Mouse (Mus musculus): ENCODE results near the gene Samd7. TPM values are rescaled to one million over a fixed set of nuclear protein-coding genes. Genes with fewer than 3 reads are reported as not detected.
"Not testable (repeated sequence)": the region's sequence is repeated elsewhere in the genome, so short reads cannot be mapped to it uniquely, and the experiment has no call there.

Gene Samd7
- total RNA-seq (2014; rRNA removed) (0.33 and 0.38 TPM in 2 replicates), polyA plus RNA-seq (2015; fragmentation: Nextera tagmentation; extraction: Ambion mirVana) (0.04 and 0.11 TPM in 2 replicates)

- Histone ChIP-seq H3K9ac (no peak within 1 kb of the TSS), H3K4me3 (ENCODE audit: low read depth, low read length) (no peak within 1 kb of the TSS), H3K27me3 (ENCODE audit: insufficient read depth, low read length) (no peaks in the 10 kb centered on the region), H3K4me2 (ENCODE audit: low read depth) (no peak within 1 kb of the TSS), H3K36me3 (ENCODE audit: insufficient read depth) (no peaks in the 10 kb centered on the region), H3K9me3 (ENCODE audit: low read length) (no peaks in the 10 kb centered on the region), H3K4me1 (ENCODE audit: insufficient read depth) (no peaks in the 10 kb centered on the region), H3K27ac (ENCODE audit: low read depth, low read length) (no peak within 1 kb of the TSS)
- WGBS: 77% methylated on average over 7 of the region's 7 CpGs
- ATAC-seq: no peak
- no peak for DNase-seq
- TF ChIP-seq CTCF (IDR thresholded peaks at IDR 0.05; ENCODE audit: low read depth): no peak
These were observed at the start of gene Samd7 for GRCm38 (mm10) chr3:30746006-30746405. Gene Samd7, plus strand, starts transcription at chr3:30746293.

DNA sequence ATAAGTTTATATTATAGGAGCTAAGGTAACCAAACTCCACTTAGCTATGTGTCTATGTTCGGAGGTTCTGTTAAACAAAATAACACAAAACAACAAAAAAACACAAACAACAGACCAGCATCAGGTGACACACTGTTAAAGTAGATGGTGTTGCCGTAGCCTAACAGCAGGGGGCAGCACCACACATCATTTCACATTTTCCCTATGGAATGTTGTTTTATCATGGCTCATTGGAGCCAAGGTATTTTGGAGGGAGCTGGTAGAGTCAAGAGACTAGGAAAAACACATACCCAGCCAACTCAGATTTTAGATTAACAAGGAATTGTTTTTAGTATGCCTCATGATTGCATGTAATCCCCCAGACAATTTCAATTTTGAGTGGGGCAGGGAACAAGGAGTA, 49.7 kb upstream of the Samd7 start:
- no peaks in the 10 kb centered on the region for H3K36me3 ChIP-seq (ENCODE audit: insufficient read depth)
- DNase-seq: peak; percentile 66
- 13% methylated on average over 2 of the region's 2 CpGs for WGBS
- no peaks in the 10 kb centered on the region for H3K9me3 ChIP-seq (ENCODE audit: low read length)
- peak; percentile 67; the same call in 1 of the 2 replicates for ATAC-seq
- H3K4me2 ChIP-seq (ENCODE audit: low read depth): no peak overlapping the region
- no peak overlapping the region for H3K27ac ChIP-seq (ENCODE audit: low read depth, low read length)
- TF ChIP-seq CTCF (IDR thresholded peaks at IDR 0.05; ENCODE audit: low read depth): peak; percentile 88
- H3K27me3 ChIP-seq (ENCODE audit: insufficient read depth, low read length): no peaks in the 10 kb centered on the region
- H3K4me3 ChIP-seq (ENCODE audit: low read depth, low read length): no peak overlapping the region
- no peak overlapping the region for H3K9ac ChIP-seq
- no peaks in the 10 kb centered on the region for H3K4me1 ChIP-seq (ENCODE audit: insufficient read depth)

GRCm38 (mm10) chr3:30697891-30698290, 48.2 kb upstream of the Samd7 start:
- Histone ChIP-seq H3K4me1 (ENCODE audit: insufficient read depth) (no peaks in the 10 kb centered on the region), H3K27ac (ENCODE audit: low read depth, low read length) (no peak overlapping the region), H3K9ac (no peak overlapping the region), H3K36me3 (ENCODE audit: insufficient read depth) (no peaks in the 10 kb centered on the region), H3K9me3 (ENCODE audit: low read length) (no peaks in the 10 kb centered on the region), H3K27me3 (ENCODE audit: insufficient read depth, low read length) (no peaks in the 10 kb centered on the region), H3K4me2 (ENCODE audit: low read depth) (no peak overlapping the region), H3K4me3 (ENCODE audit: low read depth, low read length) (no peak overlapping the region)
- DNase-seq (no peak), ATAC-seq (no peak)
- 64% methylated on average over 4 of the region's 4 CpGs for WGBS
- TF ChIP-seq CTCF (IDR thresholded peaks at IDR 0.05; ENCODE audit: low read depth): no peak

DNA sequence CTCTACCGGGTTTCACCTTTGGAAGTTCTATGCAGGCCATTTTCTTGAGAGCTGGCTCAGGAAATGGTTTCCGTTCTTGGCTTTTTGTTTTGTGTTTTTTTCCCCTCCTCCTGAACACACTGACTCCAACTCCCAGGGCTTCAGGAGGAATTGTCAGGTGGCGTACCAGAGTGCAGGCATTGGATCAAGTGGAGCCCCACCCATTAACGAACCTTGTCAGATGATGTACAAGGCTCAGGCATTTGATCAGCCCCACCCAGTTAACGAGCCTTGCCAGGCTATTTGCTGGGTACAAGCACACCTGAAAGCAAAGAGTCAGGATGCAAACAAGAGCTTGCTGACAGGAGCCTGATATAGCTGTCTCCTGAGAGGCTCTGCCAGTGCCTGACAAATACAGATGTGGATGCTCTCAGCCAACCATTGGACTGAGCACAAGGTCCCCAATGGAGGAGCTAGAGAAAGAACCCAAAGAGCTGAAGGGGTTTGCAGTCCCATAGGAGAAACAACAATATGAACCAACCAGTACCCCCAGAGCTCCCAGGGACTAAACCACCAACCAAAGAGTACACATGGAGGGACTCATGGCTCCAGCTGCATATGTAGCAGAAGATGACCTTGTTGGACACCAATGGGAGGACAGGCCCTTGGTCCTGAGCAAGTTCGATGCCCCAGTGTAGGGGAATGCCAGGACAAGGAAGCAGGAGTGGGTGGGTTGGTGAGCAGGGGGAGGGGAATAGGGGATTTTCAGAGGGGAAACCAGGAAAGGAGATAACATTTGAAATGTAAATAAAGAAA, 46.2 kb upstream of the Samd7 start, which contains the start of gene Lrrc31:
Gene Lrrc31, minus strand, starts transcription at position 133 of the 795 bp plus-strand sequence.
- not testable (repeated sequence) for H3K4me2 ChIP-seq (ENCODE audit: low read depth); H3K36me3 ChIP-seq (ENCODE audit: insufficient read depth); ATAC-seq; H3K9me3 ChIP-seq (ENCODE audit: low read length); H3K27ac ChIP-seq (ENCODE audit: low read depth, low read length); H3K9ac ChIP-seq; H3K27me3 ChIP-seq (ENCODE audit: insufficient read depth, low read length); DNase-seq; H3K4me3 ChIP-seq (ENCODE audit: low read depth, low read length); H3K4me1 ChIP-seq (ENCODE audit: insufficient read depth)
- WGBS: 80% methylated on average over 6 of the region's 6 CpGs

GRCm38 (mm10) chr3:30705977-30706376, 40.1 kb upstream of the Samd7 start:
- no peak overlapping the region for H3K4me3 ChIP-seq (ENCODE audit: low read depth, low read length)
- no peaks in the 10 kb centered on the region for H3K9me3 ChIP-seq (ENCODE audit: low read length)
- 89% methylated on average over 3 of the region's 3 CpGs for WGBS
- no peak overlapping the region for H3K9ac ChIP-seq
- H3K36me3 ChIP-seq (ENCODE audit: insufficient read depth): no peaks in the 10 kb centered on the region
- no peak overlapping the region for H3K27ac ChIP-seq (ENCODE audit: low read depth, low read length)
- no peak for TF ChIP-seq CTCF (IDR thresholded peaks at IDR 0.05; ENCODE audit: low read depth)
- H3K4me2 ChIP-seq (ENCODE audit: low read depth): no peak overlapping the region
- ATAC-seq: no peak
- DNase-seq: no peak
- H3K4me1 ChIP-seq (ENCODE audit: insufficient read depth): no peaks in the 10 kb centered on the region
- no peaks in the 10 kb centered on the region for H3K27me3 ChIP-seq (ENCODE audit: insufficient read depth, low read length)

DNA sequence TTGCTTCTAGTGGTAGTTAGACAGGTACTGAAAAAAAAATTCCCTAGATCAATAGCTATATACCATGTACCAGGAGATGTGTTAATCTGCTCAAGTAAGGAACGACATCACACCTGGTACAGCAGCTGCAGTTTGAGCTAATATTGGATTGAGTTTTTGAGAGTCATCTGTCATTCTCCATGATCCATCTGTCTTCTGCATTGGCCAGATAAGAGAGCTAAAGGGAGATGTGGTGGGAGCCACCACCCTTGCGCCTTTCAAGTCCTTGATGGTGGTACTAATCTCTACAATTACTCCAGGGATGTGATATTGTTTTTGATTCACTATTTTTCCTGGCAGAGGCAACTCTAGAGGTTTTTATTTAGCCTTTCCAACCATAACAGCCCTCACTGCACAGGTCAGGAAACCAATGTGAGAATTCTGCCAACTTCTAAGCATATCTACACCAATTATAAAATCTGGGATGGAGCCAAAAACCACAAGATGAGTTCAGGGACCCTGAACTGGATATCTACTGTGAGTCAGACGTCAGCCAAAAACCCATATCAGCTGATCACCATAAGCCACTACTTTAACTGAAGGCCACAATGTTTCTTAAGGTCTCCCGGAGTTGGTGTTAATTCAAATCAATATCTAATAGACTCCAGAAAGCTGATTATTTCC, 39.3 kb upstream of the Samd7 start:
- H3K4me3 ChIP-seq (ENCODE audit: low read depth, low read length): no peak overlapping the region
- no peaks in the 10 kb centered on the region for H3K27me3 ChIP-seq (ENCODE audit: insufficient read depth, low read length)
- no peak overlapping the region for H3K4me2 ChIP-seq (ENCODE audit: low read depth)
- WGBS: 83% methylated on average over 4 of the region's 4 CpGs
- H3K36me3 ChIP-seq (ENCODE audit: insufficient read depth): no peaks in the 10 kb centered on the region
- DNase-seq: no peak
- no peak for ATAC-seq
- no peak for TF ChIP-seq CTCF (IDR thresholded peaks at IDR 0.05; ENCODE audit: low read depth)
- no peak overlapping the region for H3K9ac ChIP-seq
- no peak overlapping the region for H3K27ac ChIP-seq (ENCODE audit: low read depth, low read length)
- no peaks in the 10 kb centered on the region for H3K9me3 ChIP-seq (ENCODE audit: low read length)
- H3K4me1 ChIP-seq (ENCODE audit: insufficient read depth): no peaks in the 10 kb centered on the region

- no peaks in the 10 kb centered on the region for H3K27me3 ChIP-seq (ENCODE audit: insufficient read depth, low read length)
- no peak for TF ChIP-seq CTCF (IDR thresholded peaks at IDR 0.05; ENCODE audit: low read depth)
- ATAC-seq: no peak
- no peak overlapping the region for H3K27ac ChIP-seq (ENCODE audit: low read depth, low read length)
- DNase-seq: no peak
- H3K9me3 ChIP-seq (ENCODE audit: low read length): no peaks in the 10 kb centered on the region
- no peak overlapping the region for H3K4me2 ChIP-seq (ENCODE audit: low read depth)
- H3K4me3 ChIP-seq (ENCODE audit: low read depth, low read length): no peak overlapping the region
- no peaks in the 10 kb centered on the region for H3K4me1 ChIP-seq (ENCODE audit: insufficient read depth)
- H3K9ac ChIP-seq: no peak overlapping the region
- H3K36me3 ChIP-seq (ENCODE audit: insufficient read depth): no peaks in the 10 kb centered on the region
- WGBS: 86% methylated on average over 6 of the region's 6 CpGs
These were observed 35.9 kb upstream of the Samd7 start for GRCm38 (mm10) chr3:30710191-30710590.
